Mouse (Mus musculus): ENCODE data around the gene Opn3. TPM values are rescaled to one million over a fixed set of nuclear protein-coding genes. Genes with fewer than 3 reads are reported as not detected.
A peak's percentile ranks its signal among the peaks of the same experiment; 100 is the strongest.

Gene Opn3
- total RNA-seq, 1 experiment from 2014 or later = not detected

DNA sequence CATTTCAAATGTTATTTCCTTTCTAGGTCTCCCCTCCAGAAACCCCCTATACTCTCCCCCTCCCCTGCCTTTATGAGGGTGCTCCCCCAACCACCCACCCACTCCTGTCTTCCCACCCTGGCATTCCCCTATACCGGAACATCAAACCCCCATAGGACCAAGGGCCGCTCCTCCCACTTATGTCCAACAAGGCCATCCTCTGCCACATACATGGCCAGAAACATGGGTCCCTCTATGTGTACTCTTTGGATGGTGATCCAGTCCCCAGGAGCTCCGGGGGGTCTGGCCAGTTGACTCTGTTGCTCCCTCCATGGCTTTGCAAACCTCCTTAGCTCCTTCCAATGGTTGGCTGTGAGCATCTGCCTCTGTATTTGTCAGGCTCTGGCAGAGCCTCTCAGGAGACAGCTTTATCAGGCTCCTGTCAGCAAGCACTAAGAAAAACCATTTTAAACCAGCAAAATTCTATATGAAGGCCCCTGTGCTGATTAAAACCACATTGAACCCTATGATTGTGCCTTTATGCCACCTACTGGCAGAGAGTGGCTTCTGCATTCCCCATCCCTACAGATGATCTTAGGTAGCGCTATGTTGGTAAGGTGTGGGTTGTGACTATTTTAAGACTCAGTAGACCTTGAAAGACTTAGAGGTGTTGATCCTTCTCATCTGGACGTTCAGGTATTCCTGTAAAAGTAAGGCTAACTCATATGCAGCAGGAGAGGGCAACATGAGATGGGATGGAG is 23.7 kb downstream of the Opn3 start:
- peak; percentile 97 for ATAC-seq (replicated peaks; ENCODE audit: low read depth, poor library complexity, severe bottlenecking)

DNA sequence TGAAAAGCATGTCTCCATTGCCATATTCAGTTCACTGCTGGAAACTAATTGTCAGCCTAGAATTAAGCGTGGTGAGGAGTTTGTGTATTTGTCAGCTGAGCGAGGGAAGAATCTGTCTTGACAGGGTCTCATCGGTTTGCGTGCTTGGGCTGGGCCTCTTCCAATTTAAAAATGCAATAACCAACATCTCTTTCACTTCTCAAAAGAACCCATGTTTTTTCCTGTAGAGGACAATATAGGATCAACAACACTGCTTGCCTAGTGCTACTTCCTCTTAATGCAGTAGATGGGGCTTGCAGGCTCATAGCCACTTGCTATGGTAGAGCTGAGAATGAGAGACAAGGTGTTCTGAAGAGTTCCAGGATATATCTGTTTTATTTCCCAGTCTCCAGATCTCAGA is 32.7 kb downstream of the Opn3 start:
- peak; percentile 90 for ATAC-seq (replicated peaks; ENCODE audit: low read depth, poor library complexity, severe bottlenecking)

GRCm38 (mm10) chr1:175648615-175649014 is 44.0 kb downstream of the Opn3 start:
- ATAC-seq (replicated peaks; ENCODE audit: low read depth, poor library complexity, severe bottlenecking) = no peak

DNA sequence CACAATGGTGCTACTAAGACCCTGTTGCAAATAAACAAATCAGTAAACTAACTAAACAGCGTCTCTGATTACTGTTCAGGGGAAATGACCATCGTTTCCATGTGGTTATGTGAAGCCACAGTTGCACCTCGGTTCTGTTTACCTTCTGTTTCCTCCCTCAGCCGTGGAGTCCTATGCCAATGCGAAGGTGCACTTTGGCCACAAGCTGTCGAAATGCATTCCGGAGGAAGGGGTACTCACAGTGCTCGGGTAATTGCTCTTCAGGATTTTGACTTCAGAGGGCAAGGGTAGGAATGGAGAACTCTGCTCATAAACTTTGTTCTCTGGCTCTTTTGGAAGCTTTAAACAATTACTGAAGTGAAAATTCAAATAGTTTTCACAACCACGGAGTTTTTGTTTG is 45.6 kb downstream of the Opn3 start:
- peak; percentile 57 for ATAC-seq (replicated peaks; ENCODE audit: low read depth, poor library complexity, severe bottlenecking)

- ATAC-seq (replicated peaks; ENCODE audit: low read depth, poor library complexity, severe bottlenecking) = peak; percentile 40
Measured at GRCm38 (mm10) chr1:175643496-175644265, 48.9 kb downstream of the Opn3 start.

DNA sequence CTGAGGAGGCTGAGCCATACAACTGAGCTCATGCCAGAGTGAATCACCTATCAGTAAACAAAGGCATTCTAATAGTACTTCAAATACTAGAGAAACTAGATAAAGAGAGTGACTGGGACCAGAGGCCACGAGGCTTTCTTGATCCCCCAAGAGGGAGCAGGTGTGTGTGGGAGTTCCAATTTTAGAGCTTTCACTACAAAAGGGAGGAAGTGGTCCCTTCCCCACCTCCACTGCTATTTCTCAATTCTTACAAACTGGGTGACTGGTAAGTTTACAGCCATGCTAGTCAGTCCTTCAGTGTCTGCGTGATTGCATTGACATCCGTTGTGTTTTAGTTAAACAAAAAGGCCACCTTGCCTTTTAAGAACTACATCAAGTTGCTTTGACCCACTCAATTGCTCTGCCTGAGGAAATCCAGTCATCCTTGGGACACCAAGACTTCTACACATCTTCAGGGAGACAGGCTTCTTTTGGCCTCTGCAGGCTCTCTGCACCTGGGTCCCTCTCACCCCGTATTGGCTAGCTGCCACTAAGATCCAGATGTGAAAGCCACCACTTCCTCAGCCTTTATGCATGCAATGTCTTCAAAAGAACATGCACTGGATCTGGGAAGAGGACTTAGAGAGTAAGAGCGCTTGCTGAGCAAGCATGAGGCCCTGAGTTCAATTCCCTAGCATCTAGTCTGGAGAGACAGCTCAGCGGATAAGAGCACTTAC is 52.0 kb downstream of the Opn3 start:
- ATAC-seq (replicated peaks; ENCODE audit: low read depth, poor library complexity, severe bottlenecking) = peak; percentile 57

DNA sequence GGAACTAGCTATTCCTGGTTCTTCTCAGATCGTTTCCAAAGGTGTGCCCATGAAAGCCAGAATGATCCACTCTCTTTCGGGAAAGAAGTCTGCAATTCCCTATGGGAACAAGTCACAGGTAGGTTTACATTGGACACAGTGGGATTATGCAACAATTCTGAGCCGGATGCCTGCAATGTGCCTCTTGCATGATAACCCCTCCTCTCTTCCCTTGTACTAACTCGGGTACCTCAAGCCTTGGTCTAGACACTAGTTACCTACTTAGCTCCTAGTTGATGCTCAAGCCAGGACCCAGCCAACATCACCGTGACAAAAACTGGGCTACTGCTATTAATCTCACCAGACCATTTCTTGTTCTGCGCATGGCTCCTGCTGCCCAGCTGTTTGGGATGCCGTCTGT is 53.5 kb downstream of the Opn3 start:
- ATAC-seq (replicated peaks; ENCODE audit: low read depth, poor library complexity, severe bottlenecking) = no peak

GRCm38 (mm10) chr1:175637677-175638076 is 54.9 kb downstream of the Opn3 start:
- peak; percentile 67 for ATAC-seq (replicated peaks; ENCODE audit: low read depth, poor library complexity, severe bottlenecking)

DNA sequence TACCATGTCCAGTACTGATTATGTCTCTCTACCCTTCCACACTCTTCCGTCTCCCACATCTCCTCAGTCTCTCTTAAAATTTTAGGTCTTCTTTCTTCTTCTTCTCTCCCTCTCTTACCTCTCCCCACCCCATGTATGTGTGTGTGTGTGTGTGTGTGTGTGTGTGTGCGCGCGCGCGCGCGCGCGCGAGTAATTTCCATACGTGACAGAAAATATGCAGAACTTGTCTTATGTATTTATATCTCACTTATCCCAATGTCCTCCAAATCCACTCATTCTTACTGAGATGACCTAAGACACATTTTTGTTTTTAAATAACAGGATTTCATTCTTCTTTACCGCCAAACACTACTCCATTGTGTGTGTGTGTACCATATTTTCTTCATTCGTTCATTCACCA is 60.1 kb downstream of the Opn3 start:
- no peak for ATAC-seq (replicated peaks; ENCODE audit: low read depth, poor library complexity, severe bottlenecking)

DNA sequence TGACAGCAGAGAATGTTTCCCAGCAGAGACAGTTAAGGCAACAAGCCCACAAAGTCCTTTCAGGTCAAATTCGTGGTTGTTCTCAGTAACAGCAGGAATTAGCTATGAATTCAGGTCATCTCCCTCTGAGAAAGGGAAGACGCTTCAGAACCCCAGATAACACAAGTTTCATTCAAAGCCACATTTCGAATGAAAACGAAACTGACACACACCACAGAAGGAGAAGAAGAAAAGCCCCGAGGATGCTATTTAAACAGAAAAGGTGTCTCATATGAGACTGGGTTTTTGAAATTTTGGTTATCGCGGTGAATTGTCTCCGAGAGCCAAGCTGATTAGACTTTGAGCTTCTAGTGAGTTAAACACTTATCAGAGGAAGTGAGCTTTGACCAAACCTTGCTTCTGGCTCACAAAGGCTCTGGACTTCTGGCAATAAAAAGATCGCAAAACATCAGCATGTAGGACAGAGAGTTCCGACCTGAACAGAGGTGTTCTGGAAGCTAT is 60.8 kb downstream of the Opn3 start:
- peak; percentile 83 for ATAC-seq (replicated peaks; ENCODE audit: low read depth, poor library complexity, severe bottlenecking)

DNA sequence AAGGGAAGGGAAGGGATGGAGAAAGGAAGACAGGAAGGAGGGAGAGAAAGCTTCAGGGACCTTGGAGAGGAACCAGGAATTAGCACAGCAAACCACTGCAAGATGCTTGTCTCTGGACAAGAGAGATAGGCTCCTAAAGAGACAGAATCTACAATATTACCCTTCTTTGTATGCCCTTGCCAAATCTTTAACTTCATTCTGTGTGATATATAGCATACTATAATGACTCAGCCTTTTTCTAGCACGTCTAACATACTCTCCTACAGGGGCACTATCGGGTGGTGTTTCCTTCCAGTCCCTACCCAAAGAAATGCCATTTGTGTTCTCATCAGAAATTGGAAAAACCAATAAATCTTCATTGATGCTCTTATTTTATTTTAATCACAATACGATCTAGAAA is 61.5 kb downstream of the Opn3 start:
- peak; percentile 31; the same call in 1 of the 2 replicates for ATAC-seq (replicated peaks; ENCODE audit: low read depth, poor library complexity, severe bottlenecking)

- ATAC-seq (replicated peaks; ENCODE audit: low read depth, poor library complexity, severe bottlenecking) = no peak
Measured at GRCm38 (mm10) chr1:175630345-175630744, 62.2 kb downstream of the Opn3 start.

DNA sequence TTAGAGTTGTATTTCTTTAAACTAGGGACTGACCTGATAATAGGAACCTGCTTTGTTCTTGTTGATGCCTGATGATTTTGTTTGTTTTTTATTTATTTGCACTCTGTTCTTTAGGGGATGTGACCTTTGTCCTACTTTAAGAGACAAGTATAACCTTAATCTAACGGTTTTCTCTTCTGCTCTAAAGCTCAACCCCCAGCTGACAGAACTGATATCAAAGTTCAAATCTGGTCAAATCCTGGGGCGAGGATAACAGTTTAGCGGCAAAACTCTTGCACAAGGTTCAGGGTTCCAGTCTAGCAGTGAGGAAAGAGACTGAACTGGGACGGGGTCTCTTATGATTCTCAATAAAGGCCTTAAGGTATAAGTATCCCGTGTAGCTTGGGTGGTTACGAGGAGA is 63.3 kb downstream of the Opn3 start:
- ATAC-seq (replicated peaks; ENCODE audit: low read depth, poor library complexity, severe bottlenecking) = no peak

- peak; percentile 36 for ATAC-seq (replicated peaks; ENCODE audit: low read depth, poor library complexity, severe bottlenecking)
Measured at GRCm38 (mm10) chr1:175625990-175626692, 66.4 kb downstream of the Opn3 start.

DNA sequence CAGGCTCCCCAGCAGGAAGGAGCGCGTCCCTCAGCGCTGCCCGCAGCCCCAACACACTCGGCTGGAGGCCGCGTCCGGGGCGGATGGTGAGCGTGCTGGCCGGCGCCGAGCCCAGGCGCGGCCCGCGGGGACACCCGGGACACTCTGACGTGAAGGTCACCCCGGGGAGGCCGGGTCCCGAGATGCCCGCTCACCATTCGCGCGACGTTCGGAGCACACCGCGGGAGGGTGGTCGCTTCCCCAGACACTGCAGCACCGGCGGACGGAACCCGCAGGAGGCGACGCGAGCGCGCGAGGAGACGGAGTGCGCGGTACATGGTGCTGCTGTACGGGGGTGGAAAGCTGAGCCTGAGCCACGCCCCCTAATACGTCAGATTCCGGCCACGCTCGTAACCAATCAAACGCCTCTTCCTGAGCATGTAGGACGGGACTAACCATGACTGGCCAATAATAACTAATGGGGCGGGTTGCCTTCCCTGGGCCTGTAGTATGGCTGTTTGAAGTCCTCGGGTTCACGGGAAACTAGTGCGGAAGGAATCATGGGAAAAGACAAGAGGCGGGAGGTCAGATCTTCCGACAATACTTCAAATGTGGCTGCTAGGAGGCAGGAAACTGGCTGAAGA is 67.2 kb downstream of the Opn3 start, which contains the start of gene Fh1:
Gene Fh1, minus strand, starts transcription at position 379 of the 623 bp plus-strand sequence.
- peak; percentile 95 for ATAC-seq (replicated peaks; ENCODE audit: low read depth, poor library complexity, severe bottlenecking)

DNA sequence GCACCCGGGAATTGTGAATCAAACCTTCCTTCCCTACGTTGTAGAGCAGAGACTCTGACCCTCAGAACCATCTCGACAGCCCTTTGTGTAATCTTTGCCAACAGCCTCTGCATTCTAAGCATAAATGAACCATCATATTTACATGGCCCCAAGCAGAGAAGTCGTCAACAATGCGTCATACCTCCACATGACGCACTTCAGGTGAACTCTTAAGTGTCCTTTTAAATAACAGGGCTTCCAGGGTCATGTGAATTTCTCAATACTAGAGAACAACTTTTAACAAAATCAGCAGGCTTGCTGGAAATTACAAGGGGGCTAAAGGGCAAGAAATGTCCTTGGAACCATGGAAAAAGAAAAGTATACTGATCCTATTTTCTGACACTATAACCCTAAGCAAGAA is 68.9 kb downstream of the Opn3 start:
- no peak for ATAC-seq (replicated peaks; ENCODE audit: low read depth, poor library complexity, severe bottlenecking)

- no peak for ATAC-seq (replicated peaks; ENCODE audit: low read depth, poor library complexity, severe bottlenecking)
Measured at GRCm38 (mm10) chr1:175619814-175620431, 72.7 kb downstream of the Opn3 start, which contains the start of gene Kmo. Kmo (plus strand) TSS chr1:175620381.

DNA sequence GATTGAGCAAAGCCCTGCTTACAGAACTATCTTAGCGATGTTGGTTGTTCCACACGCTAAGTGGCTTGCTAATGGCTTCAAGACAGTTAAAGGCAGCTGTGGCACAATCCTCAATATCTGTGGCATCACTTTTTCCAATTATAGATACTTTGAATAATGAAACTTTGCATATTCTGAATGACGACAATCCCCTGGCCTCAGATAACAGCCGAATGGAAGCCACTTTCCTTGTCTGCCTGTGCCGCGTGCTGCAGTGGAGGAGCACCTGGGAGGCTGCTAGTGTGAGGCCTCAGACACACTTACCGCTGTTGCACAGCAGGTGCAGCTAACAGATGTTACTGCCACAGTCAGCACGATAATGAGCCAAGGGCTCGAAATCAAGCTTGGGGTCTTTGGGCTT is 77.6 kb downstream of the Opn3 start:
- ATAC-seq (replicated peaks; ENCODE audit: low read depth, poor library complexity, severe bottlenecking) = no peak
